Mouse (Mus musculus) limb, embryonic 10.5 days (tissue): Measurements from ENCODE around the gene Tfap2d. TPM values are rescaled to one million over a fixed set of nuclear protein-coding genes. Genes with fewer than 3 reads are reported as not detected.
A peak's percentile ranks its signal among the peaks of the same experiment; 100 is the strongest.

Experiments
- DNase-seq: peaks from one replicate; pipeline ENCODE4 v3.0.0-alpha.2; 2017; ENCODE audit warnings: low spot score
- H3K27ac ChIP-seq: fragments of 300-500 bp; sonication (generic); 2 replicates; pipeline ENCODE4 v1.5.1; 2016; ENCODE audit warnings: mild to moderate bottlenecking
- H3K27me3 ChIP-seq: fragments of 300-500 bp; sonication (generic); 2 replicates; pipeline ENCODE4 v1.6.1; 2016; ENCODE audit warnings: low read depth, mild to moderate bottlenecking; ENCODE audit not compliant: poor library complexity, severe bottlenecking
- H3K36me3 ChIP-seq: fragments of 300-500 bp; sonication (generic); 2 replicates; pipeline ENCODE4 v1.6.1; 2016; ENCODE audit warnings: mild to moderate bottlenecking, moderate library complexity
- H3K4me1 ChIP-seq: fragments of 300-500 bp; sonication (generic); 2 replicates; pipeline ENCODE4 v1.6.1; 2016
- H3K4me3 ChIP-seq: fragments of 300-500 bp; sonication (generic); 2 replicates; pipeline ENCODE4 v1.5.1; 2016; ENCODE audit warnings: mild to moderate bottlenecking, moderate library complexity
- H3K9me3 ChIP-seq: fragments of 300-500 bp; sonication (generic); replicated peaks from 2 replicates; pipeline ENCODE4 v1.6.1; 2016; ENCODE audit warnings: mild to moderate bottlenecking
- WGBS: fragments of 180-500 bp; shearing (Covaris S2); methylation state at CpG from one replicate; pipeline ENCODE4 v1.1.7; 2016; 5-methylcytosine and 5-hydroxymethylcytosine counted together
- polyA plus RNA-seq: library from polyadenylated mRNA; unstranded; fragments of >200 nt; fragmentation: Nextera tagmentation; extraction: Ambion mirVana; gene quantifications from 2 replicates; pipeline ENCODE4 v1.2.1, GENCODE M21; 2016

Tfap2d gene
- polyA plus RNA-seq: not detected in 2 replicates

- peaks cover 98% of the 10 kb centered on the region for H3K27me3 ChIP-seq
- 5% methylated on average over 6 of the region's 6 CpGs for WGBS
- no peak for DNase-seq
- no peak within 1 kb of the TSS for H3K27ac ChIP-seq
- no peaks in the 10 kb centered on the region for H3K36me3 ChIP-seq
- H3K4me1 ChIP-seq: peaks cover 5% of the 10 kb centered on the region; the same call in 1 of the 2 replicates
- H3K4me3 ChIP-seq: no peak within 1 kb of the TSS
- no peaks in the 10 kb centered on the region for H3K9me3 ChIP-seq
These were observed at the start of gene Tfap2d for GRCm38 (mm10) chr1:19102631-19103030. Gene Tfap2d, plus strand, starts transcription at chr1:19103022.

DNA sequence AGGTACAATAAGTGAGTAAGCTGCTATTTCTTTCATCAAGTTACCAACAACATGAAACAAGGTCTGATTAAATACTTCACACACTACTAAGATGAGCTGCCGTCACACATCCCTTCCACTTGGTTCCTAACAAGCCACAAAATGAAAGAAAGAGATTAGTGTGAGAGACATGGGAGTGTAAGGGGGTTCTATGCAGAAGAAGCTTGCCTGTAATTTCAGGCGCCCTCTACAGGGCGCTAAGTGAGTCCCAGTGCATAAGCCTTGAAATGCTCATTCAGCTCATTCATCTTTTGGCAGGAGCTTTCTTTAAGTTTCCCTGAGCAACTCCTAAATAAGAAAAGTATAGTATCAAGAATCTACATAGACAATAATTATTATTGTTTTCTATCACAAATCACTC lies 46.5 kb upstream of the Tfap2d start:
- Histone ChIP-seq H3K27ac (no peak overlapping the region), H3K27me3 (no peaks in the 10 kb centered on the region), H3K36me3 (no peaks in the 10 kb centered on the region), H3K9me3 (no peaks in the 10 kb centered on the region), H3K4me1 (no peaks in the 10 kb centered on the region), H3K4me3 (no peak overlapping the region)
- 20% methylated on average over 3 of the region's 3 CpGs for WGBS
- DNase-seq: no peak

- Histone ChIP-seq H3K9me3 (no peaks in the 10 kb centered on the region), H3K4me1 (no peaks in the 10 kb centered on the region), H3K36me3 (no peaks in the 10 kb centered on the region), H3K27ac (no peak overlapping the region), H3K4me3 (no peak overlapping the region), H3K27me3 (no peaks in the 10 kb centered on the region)
- DNase-seq: no peak
- 79% methylated on average over 6 of the region's 6 CpGs for WGBS
These were observed 46.0 kb upstream of the Tfap2d start for GRCm38 (mm10) chr1:19056861-19057260.

DNA sequence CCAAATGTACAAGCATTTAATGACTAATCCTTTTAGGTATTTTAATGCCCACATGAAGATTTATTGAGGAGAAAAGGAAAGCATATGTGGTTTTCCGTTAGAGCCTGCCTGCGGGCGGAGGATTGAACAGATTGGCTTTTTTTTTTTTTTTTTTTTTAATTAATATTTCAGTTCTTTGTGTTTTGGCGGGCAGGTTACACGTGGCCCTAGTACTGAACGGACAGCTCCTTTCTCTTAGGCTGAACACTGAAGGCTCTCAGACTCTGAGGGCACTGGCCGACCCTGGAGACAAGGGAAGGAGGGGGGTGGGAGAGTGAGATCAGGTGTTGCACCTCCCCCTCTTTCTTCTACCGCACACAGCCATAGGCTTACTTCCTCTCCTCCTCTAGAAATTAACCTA lies 14.7 kb upstream of the Tfap2d start:
- Histone ChIP-seq H3K9me3 (no peaks in the 10 kb centered on the region), H3K36me3 (no peaks in the 10 kb centered on the region), H3K4me1 (no peaks in the 10 kb centered on the region), H3K4me3 (no peak overlapping the region), H3K27me3 (no peaks in the 10 kb centered on the region), H3K27ac (no peak overlapping the region)
- WGBS: 14% methylated on average over 8 of the region's 8 CpGs
- peak; percentile 45 for DNase-seq

- no peak for DNase-seq
- H3K9me3 ChIP-seq: no peaks in the 10 kb centered on the region
- WGBS: 1% methylated on average over 18 of the region's 18 CpGs
- no peak overlapping the region for H3K27ac ChIP-seq
- H3K4me1 ChIP-seq: no peaks in the 10 kb centered on the region
- H3K4me3 ChIP-seq: no peak overlapping the region
- peaks cover 77% of the 10 kb centered on the region for H3K27me3 ChIP-seq
- H3K36me3 ChIP-seq: no peaks in the 10 kb centered on the region
These were observed 5.9 kb upstream of the Tfap2d start for GRCm38 (mm10) chr1:19096921-19097320.

DNA sequence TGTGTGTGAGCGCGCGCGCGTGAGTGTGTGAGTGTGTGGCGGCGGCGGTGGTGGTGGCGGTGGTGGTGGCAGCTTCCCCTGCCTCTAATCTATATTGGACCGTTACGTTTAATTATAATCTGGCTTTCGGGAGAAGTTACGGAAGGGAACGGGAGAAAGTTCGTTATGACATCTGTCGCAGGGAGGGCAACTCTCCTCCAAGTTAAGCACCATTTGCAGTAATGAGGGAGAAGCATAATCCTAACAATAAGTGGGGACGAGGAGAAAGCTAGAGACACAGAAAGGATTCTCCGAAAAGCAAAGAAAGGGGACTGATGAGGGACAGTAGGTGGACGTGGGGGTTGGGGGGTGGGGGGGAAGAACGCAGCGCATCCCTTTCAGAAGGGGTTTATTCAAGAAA lies 494 bp downstream of the Tfap2d start:
- peaks cover 5% of the 10 kb centered on the region; the same call in 1 of the 2 replicates for H3K4me1 ChIP-seq
- H3K27me3 ChIP-seq: peaks cover 98% of the 10 kb centered on the region
- no peaks in the 10 kb centered on the region for H3K36me3 ChIP-seq
- under 1% methylated on average over 21 of the region's 21 CpGs for WGBS
- no peak overlapping the region for H3K4me3 ChIP-seq
- H3K27ac ChIP-seq: no peak overlapping the region
- DNase-seq: no peak
- no peaks in the 10 kb centered on the region for H3K9me3 ChIP-seq

- Histone ChIP-seq H3K27me3 (peaks cover 98% of the 10 kb centered on the region), H3K36me3 (no peaks in the 10 kb centered on the region), H3K4me1 (peaks cover 5% of the 10 kb centered on the region; the same call in 1 of the 2 replicates), H3K27ac (no peak overlapping the region), H3K4me3 (no peak overlapping the region), H3K9me3 (no peaks in the 10 kb centered on the region)
- no peak for DNase-seq
- WGBS: under 1% methylated on average over 10 of the region's 10 CpGs
These were observed 937 bp downstream of the Tfap2d start for GRCm38 (mm10) chr1:19103776-19104142.

DNA sequence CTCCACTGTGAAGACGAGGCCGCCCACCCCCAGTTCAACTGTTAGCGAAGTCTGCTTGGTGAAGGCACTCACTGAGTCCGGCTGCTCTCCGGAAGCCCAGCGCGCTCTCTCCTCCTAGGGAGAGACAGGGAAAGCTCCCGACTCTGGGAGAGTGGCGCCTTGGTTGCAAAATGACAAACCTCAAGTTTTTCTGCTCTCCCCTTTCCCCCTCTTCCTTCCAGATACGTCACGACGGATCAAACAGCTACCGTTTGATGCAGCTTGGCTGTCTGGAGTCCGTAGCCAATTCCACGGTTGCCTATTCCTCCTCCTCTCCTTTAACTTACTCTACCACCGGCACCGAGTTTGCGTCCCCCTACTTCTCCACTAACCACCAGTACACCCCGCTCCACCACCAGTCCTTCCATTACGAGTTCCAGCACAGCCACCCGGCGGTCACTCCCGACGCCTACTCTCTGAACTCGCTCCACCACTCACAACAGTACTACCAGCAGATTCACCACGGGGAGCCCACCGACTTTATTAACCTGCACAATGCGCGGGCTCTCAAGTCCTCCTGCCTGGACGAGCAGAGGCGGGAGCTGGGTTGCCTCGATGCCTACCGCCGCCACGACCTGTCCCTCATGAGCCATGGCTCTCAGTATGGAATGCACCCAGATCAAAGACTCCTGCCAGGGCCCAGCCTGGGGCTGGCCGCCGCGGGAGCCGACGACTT lies 1.5 kb downstream of the Tfap2d start:
- H3K36me3 ChIP-seq: no peaks in the 10 kb centered on the region
- no peaks in the 10 kb centered on the region for H3K9me3 ChIP-seq
- no peak overlapping the region for H3K4me3 ChIP-seq
- no peak overlapping the region for H3K27ac ChIP-seq
- peak; percentile 49 for DNase-seq
- H3K4me1 ChIP-seq: peaks cover 5% of the 10 kb centered on the region; the same call in 1 of the 2 replicates
- peaks cover 99% of the 10 kb centered on the region for H3K27me3 ChIP-seq
- WGBS: under 1% methylated on average over 40 of the region's 40 CpGs

GRCm38 (mm10) chr1:19106401-19106800 lies 3.6 kb downstream of the Tfap2d start:
- Histone ChIP-seq H3K9me3 (no peaks in the 10 kb centered on the region), H3K4me3 (no peak overlapping the region), H3K27ac (no peak overlapping the region), H3K27me3 (peaks cover 100% of the 10 kb centered on the region), H3K36me3 (no peaks in the 10 kb centered on the region), H3K4me1 (peaks cover 5% of the 10 kb centered on the region; the same call in 1 of the 2 replicates)
- no peak for DNase-seq
- WGBS: 3% methylated on average over 4 of the region's 4 CpGs

- WGBS: under 1% methylated on average over 13 of the region's 13 CpGs
- H3K9me3 ChIP-seq: no peaks in the 10 kb centered on the region
- H3K36me3 ChIP-seq: no peaks in the 10 kb centered on the region
- no peak for DNase-seq
- peaks cover 100% of the 10 kb centered on the region for H3K27me3 ChIP-seq
- no peak overlapping the region for H3K27ac ChIP-seq
- peaks cover 5% of the 10 kb centered on the region; the same call in 1 of the 2 replicates for H3K4me1 ChIP-seq
- no peak overlapping the region for H3K4me3 ChIP-seq
These were observed 4.3 kb downstream of the Tfap2d start for GRCm38 (mm10) chr1:19106841-19107800.

GRCm38 (mm10) chr1:19107801-19108200 lies 5.0 kb downstream of the Tfap2d start:
- under 1% methylated on average over 3 of the region's 3 CpGs for WGBS
- H3K4me1 ChIP-seq: peaks cover 5% of the 10 kb centered on the region; the same call in 1 of the 2 replicates
- H3K4me3 ChIP-seq: no peak overlapping the region
- no peaks in the 10 kb centered on the region for H3K9me3 ChIP-seq
- no peak for DNase-seq
- no peak overlapping the region for H3K27ac ChIP-seq
- peaks cover 100% of the 10 kb centered on the region for H3K27me3 ChIP-seq
- H3K36me3 ChIP-seq: no peaks in the 10 kb centered on the region

- Histone ChIP-seq H3K9me3 (no peaks in the 10 kb centered on the region), H3K4me1 (no peaks in the 10 kb centered on the region), H3K27me3 (peaks cover 93% of the 10 kb centered on the region), H3K4me3 (no peak overlapping the region), H3K27ac (no peak overlapping the region), H3K36me3 (no peaks in the 10 kb centered on the region)
- peak; percentile 84 for DNase-seq
- under 1% methylated on average over 16 of the region's 16 CpGs for WGBS
These were observed 6.9 kb downstream of the Tfap2d start for GRCm38 (mm10) chr1:19109711-19110110.

DNA sequence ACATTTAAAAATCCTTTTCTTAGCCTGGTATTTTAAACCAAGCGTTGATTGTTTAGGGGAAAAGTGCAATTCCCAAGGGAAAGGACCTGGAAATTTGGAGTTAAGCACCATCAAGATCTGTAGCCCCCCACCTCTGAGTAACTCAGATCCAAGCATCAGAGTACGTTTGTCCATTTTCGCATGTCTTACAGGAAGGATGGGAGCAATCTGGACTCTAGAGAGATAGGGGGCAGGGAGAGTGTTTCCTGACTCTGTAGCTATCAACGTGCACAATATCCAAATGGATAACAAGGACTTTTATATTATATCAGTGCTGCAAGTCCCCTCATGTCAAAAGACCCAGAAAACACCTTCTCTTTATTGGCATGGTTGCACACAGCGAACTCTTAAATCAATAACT lies 7.4 kb downstream of the Tfap2d start:
- WGBS: 3% methylated on average over 5 of the region's 5 CpGs
- H3K9me3 ChIP-seq: no peaks in the 10 kb centered on the region
- H3K4me3 ChIP-seq: no peak overlapping the region
- peaks cover 88% of the 10 kb centered on the region for H3K27me3 ChIP-seq
- DNase-seq: no peak
- H3K27ac ChIP-seq: no peak overlapping the region
- no peaks in the 10 kb centered on the region for H3K36me3 ChIP-seq
- no peaks in the 10 kb centered on the region for H3K4me1 ChIP-seq
